Mouse (Mus musculus): ENCODE measurements around the gene Kcnq2. TPM values are rescaled to one million over a fixed set of nuclear protein-coding genes. Genes with fewer than 3 reads are reported as not detected.

The Kcnq2 gene
- polyA plus RNA-seq, 2 experiments from 2014 or later = not detected

DNA sequence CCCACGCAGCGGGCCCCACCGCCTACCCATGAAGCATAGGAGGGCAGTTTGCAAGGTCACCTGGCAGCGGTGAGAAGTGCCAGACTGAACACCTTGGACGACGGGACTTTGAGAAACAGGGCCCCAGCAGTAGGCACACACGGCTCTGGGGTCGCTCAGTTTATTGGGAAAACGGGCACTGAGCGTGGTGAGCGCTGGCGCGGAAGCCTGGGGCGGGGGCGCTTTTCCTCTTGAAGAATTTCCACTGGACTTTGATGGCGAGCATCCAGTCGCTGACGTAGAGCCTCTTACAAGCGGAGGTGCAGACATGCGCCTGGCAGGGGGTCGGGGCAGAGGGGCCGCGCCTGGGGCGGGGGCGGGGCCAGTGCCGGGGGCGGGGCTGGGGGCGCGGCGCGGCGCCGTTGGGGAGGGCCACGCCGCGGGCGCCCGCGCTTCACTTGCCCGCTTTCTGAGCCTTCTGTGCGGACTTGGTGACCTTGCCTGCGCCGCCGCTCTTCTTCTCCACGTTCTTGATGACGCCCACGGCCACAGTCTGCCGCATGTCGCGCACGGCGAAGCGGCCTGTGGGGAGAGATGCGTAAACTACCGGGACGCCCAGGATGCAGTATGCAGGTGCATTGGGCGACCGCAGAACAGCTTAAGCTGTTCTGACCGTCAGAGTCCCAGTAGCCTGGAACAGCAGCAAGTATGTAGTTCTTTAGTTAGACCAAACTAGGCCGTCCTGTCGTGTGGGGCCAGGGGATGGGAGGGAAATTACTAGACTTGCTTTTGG is 12.6 kb upstream of the Kcnq2 start:
- no peak for ATAC-seq

DNA sequence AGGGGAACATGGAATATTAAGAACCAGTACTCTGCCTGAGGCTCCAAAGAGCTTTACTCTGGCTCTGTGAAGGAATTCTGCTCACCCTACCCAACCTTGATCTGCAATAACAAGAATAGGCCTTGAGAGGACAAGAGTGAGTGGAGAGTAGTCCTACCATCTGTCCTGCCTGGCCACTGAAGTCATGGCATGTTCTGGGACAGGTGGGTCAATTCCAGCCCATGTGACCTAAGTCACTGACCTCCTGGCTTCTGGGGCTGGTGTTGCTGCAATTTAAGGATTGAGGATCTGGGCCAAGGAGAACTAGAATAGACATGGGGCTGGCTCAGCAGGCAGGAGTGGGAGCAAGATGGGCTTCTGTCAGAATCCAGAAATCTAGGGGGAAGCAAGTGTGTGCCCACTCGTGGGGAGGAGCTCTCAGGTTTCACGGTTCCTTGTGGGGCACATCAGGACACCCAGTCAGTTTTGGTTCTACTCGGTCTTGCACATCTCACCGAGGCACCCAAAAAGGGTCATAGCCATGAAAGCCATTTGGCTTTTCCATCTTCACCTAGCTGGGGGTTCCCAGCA is 12.0 kb upstream of the Kcnq2 start:
- no peak for ATAC-seq

DNA sequence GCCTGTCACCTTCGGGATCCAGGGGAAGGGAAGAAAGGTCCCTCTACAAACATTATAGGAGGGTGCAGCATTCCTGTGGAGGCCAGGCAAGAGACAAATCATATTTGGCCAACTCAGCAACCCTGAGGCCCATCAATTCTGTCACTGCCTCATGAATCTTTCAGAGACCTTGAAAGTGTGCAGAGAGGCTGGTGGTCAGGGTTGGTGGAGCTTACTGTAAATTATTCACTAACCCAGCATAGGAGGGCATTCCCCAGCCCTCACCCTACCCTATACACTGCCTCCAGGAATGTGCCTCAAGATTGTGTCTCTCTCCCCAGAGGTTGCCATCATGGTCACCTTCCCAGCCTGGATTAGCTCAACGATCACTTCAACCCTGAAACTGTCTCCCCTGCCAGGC is 9.6 kb upstream of the Kcnq2 start:
- no peak for ATAC-seq

DNA sequence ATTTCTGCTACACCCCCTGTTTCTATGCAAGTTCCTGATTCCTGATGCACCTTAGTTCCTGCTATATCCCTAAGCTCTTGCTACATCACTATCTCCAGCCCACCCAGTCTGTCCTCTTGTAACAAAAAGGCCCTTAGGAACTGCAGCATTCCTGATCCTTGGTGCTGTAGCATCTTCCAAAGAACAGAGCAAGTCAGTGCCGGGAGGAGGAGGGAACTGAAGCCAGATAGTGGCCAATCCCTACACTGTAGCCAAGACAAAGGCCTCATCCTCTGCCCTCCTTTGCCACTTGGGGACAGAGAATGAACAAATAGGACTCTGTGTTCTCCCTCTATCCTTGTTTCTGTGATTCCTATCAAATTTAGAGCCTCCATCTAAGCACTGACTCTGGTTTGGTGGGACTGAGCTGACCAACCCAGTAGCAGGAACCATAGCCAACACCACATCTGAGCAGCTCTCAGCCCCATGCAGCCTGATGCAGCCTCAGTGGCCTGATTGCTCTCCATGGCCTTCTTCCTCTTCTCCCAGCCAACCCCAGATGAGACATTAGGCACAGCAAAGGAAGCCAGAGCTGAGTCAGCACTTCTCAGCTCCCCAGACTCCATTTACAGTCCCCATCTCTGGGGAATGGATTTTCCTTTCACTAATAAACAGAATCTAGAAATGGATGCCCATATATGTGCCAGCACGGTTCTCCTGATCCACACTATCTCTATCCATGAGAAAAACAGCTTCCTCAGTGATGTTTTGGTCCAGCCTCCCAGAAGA is 8.6 kb upstream of the Kcnq2 start:
- no peak for ATAC-seq

DNA sequence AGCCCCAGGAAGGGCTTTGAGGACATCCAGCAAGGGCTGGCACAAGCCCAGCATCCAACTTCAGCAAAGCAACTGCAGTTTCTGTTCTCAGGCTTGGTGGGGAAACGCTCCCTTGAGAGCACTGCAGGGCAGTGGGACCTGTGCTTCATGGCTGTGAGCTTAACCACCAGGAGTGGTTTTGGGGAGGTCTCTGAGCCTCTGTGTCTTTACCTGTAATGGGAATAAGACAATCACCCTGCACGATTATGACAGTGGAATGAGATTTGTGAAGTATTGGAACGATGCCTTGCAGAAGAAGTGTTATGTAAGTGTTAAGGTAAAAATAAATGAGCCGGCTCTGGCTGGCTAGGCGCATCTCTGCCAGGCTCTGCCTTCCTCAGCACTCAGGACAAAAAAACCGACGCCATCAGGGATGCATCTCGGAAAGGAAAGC is 7.6 kb upstream of the Kcnq2 start:
- no peak for ATAC-seq

DNA sequence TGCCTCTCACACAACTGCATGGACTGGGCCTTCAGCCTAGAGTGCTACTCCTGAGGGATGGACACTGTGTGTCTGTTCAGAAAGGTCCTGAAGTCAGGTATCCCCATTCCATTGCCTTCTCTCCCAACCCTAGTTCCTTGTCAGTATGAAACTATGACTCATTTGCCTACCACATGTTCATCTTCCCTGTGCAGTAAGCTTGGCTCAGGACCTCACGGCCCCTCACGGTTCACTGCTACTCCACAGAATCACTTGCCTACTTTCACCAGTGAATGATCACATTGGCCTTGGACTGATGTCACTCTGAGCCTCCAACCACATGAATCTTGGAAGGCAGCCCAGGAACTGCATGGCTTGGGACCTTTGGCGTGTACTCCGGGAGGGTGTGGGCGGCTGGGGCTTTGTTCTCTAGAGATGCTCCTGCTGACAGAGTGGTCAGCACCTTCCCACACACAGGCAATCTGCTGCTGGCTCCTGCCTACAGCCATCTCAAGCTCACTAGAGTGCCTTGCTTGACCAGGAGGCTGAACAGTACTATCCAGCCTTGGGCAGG is 4.6 kb upstream of the Kcnq2 start:
- no peak for ATAC-seq

DNA sequence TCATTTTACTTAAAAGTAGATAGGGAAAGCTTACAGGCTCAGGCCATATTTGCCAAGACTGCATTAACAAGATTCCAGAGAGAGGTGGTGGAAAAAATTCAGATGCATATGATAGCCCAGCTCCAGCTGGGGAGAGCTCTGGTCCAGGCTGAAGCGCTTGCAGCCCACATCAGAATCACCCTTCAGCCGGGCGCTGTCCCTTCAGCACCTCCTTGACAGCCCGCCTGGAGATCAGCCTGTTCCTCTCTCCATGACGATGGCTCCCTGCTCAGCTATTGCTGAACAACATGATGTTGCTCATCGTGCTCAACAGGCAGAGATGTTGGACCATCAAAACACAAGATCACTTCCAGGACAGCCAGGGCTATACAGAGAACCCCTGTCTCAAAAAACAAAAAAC is 1.8 kb upstream of the Kcnq2 start:
- no peak for ATAC-seq

DNA sequence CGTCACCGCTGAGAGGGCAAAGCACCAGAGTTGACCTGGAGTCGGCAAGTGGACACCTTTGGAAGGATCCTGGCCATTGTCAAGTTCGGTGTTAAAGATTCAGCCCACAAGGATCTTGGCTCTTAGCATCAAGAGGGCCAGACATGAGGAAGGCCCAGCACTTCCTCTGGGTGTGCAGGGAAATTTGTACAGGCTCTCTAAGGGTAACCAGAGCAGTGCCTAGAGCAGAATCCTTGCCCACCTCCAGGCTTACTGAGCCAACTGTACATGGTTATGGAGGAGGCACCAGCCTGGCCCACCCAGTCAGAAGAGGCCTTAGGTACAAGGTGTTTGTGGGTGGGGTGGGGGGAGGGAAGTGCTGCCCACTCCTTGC is 332 bp upstream of the Kcnq2 start:
- no peak for ATAC-seq

DNA sequence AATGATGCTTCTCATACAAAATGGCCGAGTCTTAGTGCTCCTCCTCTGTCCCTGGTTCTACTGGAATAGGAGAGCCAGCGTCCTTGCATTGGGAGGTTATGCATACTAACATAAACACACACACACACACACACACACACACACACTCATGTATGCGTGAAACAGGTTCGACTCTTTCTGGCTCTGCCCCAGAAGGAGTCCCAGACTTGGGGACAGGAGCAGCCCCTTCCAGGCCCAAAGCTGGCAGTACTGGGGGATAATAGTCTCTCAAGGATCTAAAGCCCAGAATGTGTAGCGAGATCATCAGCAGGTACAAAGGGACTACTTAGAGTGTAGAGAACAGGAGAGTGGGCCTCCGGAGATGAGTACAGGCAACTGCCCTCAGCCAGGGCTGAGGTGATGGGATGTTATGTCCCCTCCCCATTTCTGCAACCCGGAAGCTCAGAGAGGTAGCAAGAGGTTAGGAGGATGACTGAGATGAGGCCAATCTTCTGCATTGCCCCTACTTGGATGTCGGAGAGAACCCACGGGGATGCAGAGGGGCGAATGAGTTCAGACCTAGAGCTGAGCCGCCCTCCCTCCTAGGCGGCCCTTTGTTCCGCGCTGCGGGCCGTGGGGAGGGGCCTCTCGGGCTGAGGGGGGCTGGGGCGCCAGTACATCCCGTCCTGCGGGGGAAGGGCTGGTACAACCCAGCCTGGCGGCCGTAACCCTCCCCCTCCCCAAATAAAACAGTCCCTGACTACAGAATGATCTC is 1.1 kb downstream of the Kcnq2 start:
- ATAC-seq = no peak

DNA sequence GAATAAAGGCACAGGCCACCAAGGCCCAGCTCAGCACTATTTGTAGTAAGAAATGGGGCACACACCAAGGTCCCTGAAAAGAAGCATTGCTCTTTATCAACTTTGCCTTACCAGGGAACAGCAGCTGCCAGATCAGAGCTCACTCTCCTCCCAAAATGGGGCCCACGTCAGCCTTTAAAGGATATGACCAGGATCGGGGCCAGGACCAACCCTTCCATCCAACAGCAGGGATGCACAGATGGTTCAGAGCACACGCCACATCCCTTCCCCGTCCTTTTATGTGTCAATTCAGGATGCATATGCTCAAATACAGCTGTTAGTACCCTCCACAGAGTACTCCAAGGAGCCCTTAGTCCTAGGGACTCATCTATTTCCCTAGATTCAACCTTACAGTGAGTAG is 4.9 kb downstream of the Kcnq2 start:
- ATAC-seq = no peak

DNA sequence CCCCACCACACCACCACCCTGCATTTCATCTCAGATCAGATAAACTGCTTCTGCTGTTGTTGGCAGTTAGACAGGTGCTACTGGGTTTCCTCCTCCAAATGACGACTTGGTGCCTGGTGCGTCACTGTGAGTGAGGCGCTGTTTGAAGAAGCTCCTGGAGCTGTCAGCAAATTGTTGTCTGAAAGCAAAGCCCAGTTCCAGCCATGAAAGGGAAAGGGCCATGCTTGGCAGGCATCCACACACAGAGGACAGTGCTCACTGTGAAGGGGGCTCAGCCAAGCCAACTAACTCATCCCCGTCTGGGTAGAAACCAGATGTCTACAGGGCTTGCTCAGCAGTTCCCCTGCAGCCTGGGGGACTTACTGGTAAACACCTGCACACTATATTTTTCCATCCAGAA is 6.1 kb downstream of the Kcnq2 start:
- no peak for ATAC-seq

DNA sequence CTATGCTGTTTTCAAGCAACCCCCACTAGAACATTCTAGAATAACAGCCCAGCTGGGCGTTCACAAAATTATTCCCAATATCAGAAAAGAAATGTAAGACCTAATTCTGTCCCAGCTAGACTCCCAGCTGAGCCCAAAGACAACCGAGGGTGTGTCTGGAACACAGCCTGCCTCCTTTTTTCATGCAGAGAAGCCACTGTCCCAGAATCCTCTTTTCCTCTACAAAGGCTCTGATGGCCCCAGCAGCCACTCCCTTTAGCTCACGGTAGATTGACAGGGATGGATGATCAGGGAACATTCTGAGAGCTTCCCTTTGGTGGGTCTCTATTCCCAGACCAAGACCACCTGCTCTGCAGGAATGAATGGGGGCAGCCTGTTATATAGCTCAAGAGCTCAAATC is 7.3 kb downstream of the Kcnq2 start:
- no peak for ATAC-seq

DNA sequence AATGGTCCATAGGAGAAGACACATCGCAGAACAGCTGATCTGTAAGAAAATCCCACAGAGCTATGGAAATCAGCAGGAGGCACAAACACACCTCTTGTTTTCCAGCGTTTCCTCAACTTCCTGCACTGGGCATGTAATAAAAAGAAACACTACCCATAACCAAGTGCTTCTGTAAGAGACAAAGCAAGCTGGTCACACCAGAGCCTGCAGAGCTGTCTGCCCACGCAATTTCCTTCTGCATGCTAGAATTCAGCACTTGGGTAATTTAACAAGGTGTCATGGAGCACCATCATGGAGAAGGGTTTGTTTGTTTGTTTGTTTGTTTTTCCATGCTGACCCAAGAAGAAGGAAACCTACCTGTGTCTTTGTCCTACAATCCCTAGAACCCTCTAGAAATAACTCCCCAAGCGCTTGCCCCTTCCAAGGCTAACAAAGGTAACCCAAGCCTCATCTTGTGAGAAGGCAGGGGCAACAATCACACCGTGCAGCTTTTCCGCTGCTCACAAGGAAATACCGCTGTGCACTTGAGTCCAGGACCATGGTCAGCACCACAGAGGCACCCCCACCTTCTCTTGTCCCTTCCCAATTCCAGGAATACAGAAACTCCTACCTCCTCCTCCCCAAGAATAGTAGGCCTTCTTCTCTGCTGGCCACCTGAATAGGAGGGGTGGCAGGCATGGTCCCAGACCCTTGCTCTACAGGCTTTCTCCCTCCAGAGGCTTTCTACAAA is 9.2 kb downstream of the Kcnq2 start:
- no peak for ATAC-seq

DNA sequence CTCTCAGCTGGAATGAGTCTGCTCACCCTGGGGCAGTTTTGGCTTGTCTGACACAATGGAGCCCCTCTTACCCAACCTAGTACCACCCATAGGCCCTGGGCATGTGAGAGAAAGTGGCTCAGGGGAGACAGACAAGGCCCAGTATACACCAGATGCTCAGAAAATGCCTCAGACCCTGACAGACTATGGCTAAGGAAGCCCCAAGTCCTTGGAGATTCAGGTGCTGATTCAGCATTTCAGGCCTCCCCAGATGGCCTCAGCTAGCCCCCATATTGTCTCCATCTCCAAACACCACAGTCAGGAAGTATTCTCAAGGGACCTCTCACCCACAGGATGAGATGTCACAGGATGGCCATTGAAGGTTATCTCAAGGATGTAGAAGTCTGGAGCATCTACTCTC is 12.5 kb downstream of the Kcnq2 start:
- no peak for ATAC-seq

DNA sequence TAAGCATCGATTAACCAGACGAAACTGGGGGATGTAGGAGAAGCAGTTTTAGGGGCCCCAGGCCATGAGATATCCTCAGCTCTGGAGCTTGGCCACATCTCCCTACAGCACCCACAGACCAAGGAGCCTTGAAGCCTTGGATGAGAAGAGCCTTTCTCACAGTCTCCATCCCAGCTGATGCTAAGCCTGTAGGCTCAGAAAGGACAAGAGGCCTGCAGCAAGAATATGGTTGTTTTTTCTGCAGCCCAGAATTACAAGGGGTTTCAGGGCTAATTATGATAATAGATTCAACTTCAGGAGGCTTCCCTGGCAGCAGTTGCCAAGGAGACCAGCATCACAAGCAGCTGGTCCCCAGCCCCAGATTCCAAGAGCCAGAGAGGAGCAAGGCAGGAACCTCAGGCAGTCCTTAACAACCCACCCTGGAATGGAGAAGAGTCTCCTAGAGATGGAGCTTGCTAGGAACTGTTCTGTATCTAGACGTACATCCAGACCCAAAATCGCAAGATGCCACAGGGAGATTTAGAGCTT is 14.1 kb downstream of the Kcnq2 start:
- no peak for ATAC-seq

DNA sequence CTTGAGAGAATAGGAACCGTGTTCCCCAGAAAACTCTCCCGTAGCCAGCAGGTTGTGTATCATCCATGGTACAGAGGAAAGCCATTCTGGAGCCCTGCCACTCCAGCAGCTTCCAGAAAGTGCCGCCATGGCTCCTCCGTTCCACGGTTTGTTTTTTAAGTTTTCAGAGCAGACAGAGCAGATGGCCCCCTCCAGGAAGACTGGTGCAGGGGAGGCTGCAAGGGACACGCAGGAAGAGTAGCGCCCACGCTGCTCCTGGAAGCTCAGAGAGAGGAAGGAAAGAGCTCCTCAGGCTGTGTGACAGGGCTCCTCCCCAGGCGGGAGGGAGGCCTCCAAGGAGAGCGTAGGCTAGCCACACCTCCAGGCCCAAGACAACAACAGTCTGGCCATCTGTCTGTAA is 15.1 kb downstream of the Kcnq2 start:
- no peak for ATAC-seq

DNA sequence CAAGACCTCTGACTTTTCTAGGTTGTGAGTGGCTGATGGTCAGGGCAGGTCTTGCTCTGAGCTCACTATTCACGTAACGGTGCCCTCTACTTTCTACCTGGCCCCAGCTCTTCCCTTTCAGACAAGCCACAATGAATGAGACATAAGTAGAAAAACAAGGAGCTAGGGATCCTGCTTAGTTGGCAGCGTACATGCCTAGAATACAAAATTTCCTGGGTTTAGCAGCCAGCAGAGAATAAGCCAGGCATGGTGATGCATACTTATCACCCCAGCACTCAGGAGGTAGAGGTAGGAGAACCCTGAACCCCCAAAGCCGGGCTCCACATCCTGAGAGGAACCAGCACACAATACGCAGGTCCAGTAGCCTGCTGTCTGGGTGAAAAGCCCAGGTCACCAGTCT is 18.7 kb downstream of the Kcnq2 start:
- no peak for ATAC-seq

DNA sequence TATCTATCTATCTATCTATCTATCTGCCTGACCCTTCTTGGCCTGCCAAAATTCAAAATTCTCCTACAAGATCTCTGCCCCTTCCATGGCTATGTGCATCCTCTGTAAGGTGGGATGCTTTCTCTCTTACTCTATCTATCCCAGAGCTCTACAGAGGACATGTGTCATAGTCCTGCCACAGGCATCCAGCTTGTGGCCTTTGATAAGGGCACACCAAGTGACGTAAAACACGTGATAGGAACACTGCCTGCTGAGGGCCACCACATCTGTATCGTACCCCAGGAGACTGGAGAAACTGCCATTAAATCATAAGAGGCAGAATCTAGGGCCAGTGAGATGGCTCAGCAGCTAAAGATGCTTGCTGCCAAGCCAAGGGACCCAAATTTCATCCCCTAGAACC is 19.7 kb downstream of the Kcnq2 start:
- ATAC-seq = no peak

DNA sequence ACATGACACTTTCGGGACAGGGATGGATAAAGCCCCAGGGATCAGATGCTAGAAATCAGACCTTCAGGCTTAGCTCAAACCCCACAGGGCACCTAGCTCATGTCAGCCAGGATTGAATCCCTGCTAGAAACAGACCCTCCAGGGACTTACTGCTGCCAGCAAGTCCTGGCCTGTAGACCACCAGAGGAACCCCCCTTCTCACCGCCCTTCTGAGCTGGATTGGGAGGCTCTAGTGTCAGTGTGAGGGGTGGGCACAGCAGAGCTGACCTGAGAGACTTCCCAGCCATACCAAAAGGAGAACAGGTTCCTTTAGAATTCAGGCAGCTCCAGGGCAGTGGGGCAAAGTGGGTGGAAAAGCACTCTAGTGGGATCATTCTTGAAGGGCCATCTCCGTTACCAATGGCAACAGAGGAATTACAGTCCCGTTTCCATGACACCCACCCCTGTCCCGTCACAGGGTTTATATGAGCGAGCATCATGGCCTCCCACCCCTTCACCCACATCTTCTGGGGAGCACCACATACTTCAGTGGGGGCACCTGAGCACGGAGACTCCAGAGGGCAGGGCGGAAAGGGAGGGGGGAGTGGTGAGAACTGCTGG is 21.2 kb downstream of the Kcnq2 start:
- ATAC-seq = no peak

DNA sequence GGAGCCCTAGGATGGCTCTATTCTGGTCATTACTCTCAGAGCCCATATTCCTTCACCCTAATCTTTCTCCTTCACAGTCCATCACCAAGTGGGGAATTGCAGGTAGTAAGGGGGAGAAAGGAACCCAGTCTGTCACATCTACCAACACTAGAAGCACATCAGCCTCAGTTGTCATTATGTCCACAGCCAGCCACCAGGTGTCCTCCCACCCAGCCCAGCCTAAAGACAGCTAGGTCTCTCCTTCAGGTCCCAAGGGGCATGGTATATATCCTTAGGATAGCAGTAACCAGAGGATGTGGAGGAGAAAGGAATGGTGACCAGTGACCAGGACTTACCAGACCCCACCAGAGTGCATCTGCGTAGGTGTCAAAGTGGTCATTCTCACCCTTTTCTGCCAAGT is 23.4 kb downstream of the Kcnq2 start:
- no peak for ATAC-seq

DNA sequence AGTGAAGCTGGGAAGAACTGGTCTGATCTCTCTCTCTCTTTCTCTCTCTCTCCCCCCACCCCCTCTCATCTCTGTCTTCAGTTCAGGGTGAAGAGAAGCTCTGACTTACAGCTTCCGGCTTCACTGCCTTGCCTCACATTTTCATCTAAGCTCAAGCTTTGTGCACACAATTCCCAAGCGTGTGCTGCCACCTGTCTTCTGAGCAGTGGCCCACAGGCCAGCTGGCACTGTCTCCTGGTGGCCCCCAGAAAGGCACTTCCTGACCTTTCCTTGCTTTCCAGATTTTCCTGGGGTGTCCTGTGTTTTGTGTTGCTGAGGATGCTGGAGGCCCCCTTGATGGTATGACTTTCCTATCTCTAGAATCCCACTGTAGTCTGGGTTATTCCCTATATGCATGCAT is 31.0 kb downstream of the Kcnq2 start:
- ATAC-seq = no peak

DNA sequence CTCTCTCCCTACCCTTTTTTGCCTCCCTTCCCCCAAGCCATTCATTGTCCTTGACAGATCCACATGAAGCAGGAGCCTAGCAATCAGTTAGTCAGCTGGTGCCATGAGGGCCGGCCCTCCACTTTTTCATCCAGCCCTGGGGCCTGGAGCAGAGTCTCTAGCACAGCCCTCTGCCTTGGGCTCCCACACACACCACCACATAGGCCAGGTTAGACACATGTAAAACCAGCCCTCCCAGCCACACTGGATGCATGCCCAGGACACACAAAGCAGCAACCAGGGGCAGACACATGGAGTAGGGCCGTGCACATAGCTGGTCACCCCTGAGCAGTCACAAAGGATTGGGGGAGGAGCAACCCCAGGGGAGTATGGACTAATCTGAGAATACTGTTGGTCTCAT is 32.9 kb downstream of the Kcnq2 start:
- no peak for ATAC-seq

Data from activated CD4-positive, CD25-positive, alpha-beta regulatory T cell, adult 4 months (primary cell).